Mouse (Mus musculus) forebrain, embryonic 14.5 days (tissue): ENCODE data around the gene Ddhd1. TPM values are rescaled to one million over a fixed set of nuclear protein-coding genes. Genes with fewer than 3 reads are reported as not detected.

Source experiments
- ATAC-seq: fragments of 200-750 bp; cut with Nextera tagmentation; 2 replicates; pipeline ENCODE4 v1.8.0; 2017; ENCODE audit warnings: mild to moderate bottlenecking, moderate library complexity
- DNase-seq: peaks from one replicate; pipeline ENCODE4 v3.0.0-alpha.2; 2015; ENCODE audit warnings: low spot score
- H3K27ac ChIP-seq: fragments of 300-500 bp; sonication (generic); 2 replicates; pipeline ENCODE4 v1.5.1; 2014; ENCODE audit warnings: low read depth, mild to moderate bottlenecking, control low read depth, low read length, moderate library complexity
- H3K27me3 ChIP-seq: fragments of 300-500 bp; sonication (generic); replicated peaks from 2 replicates; pipeline ENCODE4 v1.6.1; 2014; ENCODE audit warnings: low read length, control low read depth, mixed read lengths; ENCODE audit not compliant: control insufficient read depth, insufficient read depth
- H3K36me3 ChIP-seq: fragments of 300-500 bp; sonication (generic); 2 replicates; pipeline ENCODE4 v1.6.1; 2014; ENCODE audit warnings: low read length, control low read depth; ENCODE audit not compliant: control insufficient read depth, insufficient read depth
- H3K4me1 ChIP-seq: fragments of 300-500 bp; sonication (generic); 2 replicates; pipeline ENCODE4 v1.6.1; 2014; ENCODE audit warnings: antibody characterized with exemption, low read length, control low read depth; ENCODE audit not compliant: control insufficient read depth, insufficient read depth
- H3K4me2 ChIP-seq: fragments of 300-500 bp; sonication (generic); 2 replicates; pipeline ENCODE4 v1.6.1; 2014; ENCODE audit warnings: mild to moderate bottlenecking, control low read depth, low read length
- H3K4me3 ChIP-seq: fragments of 300-500 bp; sonication (generic); 2 replicates; pipeline ENCODE4 v1.5.1; 2014; ENCODE audit warnings: low read depth, low read length, control low read depth
- H3K9ac ChIP-seq: fragments of 300-500 bp; sonication (generic); 2 replicates; pipeline ENCODE4 v1.6.1; 2014; ENCODE audit warnings: mild to moderate bottlenecking, low read length, control low read depth, moderate library complexity
- H3K9me3 ChIP-seq: fragments of 300-500 bp; sonication (generic); replicated peaks from 2 replicates; pipeline ENCODE4 v1.6.1; 2016; ENCODE audit warnings: low read length, control low read depth, mixed read lengths; ENCODE audit not compliant: control insufficient read depth
- WGBS: fragments of 180-500 bp; shearing (Covaris S2); extraction: QIAGEN DNeasy Blood & Tissue Kit; methylation state at CpG from one replicate; pipeline ENCODE4 v1.1.7; 2014; 5-methylcytosine and 5-hydroxymethylcytosine counted together
- polyA plus RNA-seq: library from polyadenylated mRNA; unstranded; fragments of >200 nt; fragmentation: Nextera tagmentation; extraction: Ambion mirVana; gene quantifications from 2 replicates; pipeline ENCODE4 v1.2.1, GENCODE M21; 2014

The Ddhd1 gene
- polyA plus RNA-seq, 1 experiment from 2014 or later, result 15.5 TPM

- WGBS, result 82% methylated on average over 6 of the region's 6 CpGs
- Histone ChIP-seq H3K4me1 (no peaks in the 10 kb centered on the region), H3K27me3 (no peaks in the 10 kb centered on the region), H3K36me3 (no peaks in the 10 kb centered on the region), H3K4me3 (no peak overlapping the region), H3K9me3 (no peaks in the 10 kb centered on the region), H3K27ac (no peak overlapping the region), H3K4me2 (no peak overlapping the region), H3K9ac (no peak overlapping the region)
- no peak for ATAC-seq
- DNase-seq, result no peak
Observed at GRCm38 (mm10) chr14:45676722-45677121, 18.8 kb upstream of the Ddhd1 start.

- H3K9ac ChIP-seq, result no peak overlapping the region
- no peaks in the 10 kb centered on the region for H3K9me3 ChIP-seq
- H3K4me2 ChIP-seq, result no peak overlapping the region
- no peak for DNase-seq
- H3K27me3 ChIP-seq, result no peaks in the 10 kb centered on the region
- 79% methylated on average over 4 of the region's 4 CpGs for WGBS
- no peaks in the 10 kb centered on the region for H3K36me3 ChIP-seq
- no peak overlapping the region for H3K4me3 ChIP-seq
- H3K4me1 ChIP-seq, result no peaks in the 10 kb centered on the region
- no peak for ATAC-seq
- no peak overlapping the region for H3K27ac ChIP-seq
Observed at GRCm38 (mm10) chr14:45668325-45668724, 10.4 kb upstream of the Ddhd1 start.

- no peak overlapping the region for H3K4me2 ChIP-seq
- WGBS, result 75% methylated on average over 2 of the region's 2 CpGs
Observed at GRCm38 (mm10) chr14:45667231-45667630, 9.3 kb upstream of the Ddhd1 start.

GRCm38 (mm10) chr14:45661575-45661974 lies 3.6 kb upstream of the Ddhd1 start:
- Histone ChIP-seq H3K36me3 (no peaks in the 10 kb centered on the region), H3K4me2 (no peak overlapping the region), H3K4me1 (peaks cover 2% of the 10 kb centered on the region; the same call in 1 of the 2 replicates), H3K9me3 (no peaks in the 10 kb centered on the region), H3K4me3 (no peak overlapping the region), H3K9ac (no peak overlapping the region), H3K27me3 (no peaks in the 10 kb centered on the region), H3K27ac (no peak overlapping the region)
- WGBS, result 25% methylated on average over 5 of the region's 5 CpGs
- ATAC-seq, result no peak
- peak; percentile 14 for DNase-seq

More at GRCm38 (mm10) chr14:45667231-45667630, 9.3 kb upstream of the Ddhd1 start:
- H3K9me3 ChIP-seq, result no peaks in the 10 kb centered on the region
- no peak overlapping the region for H3K27ac ChIP-seq
- DNase-seq, result no peak
- no peak overlapping the region for H3K4me3 ChIP-seq
- no peak for ATAC-seq
- H3K27me3 ChIP-seq, result no peaks in the 10 kb centered on the region
- no peak overlapping the region for H3K9ac ChIP-seq
- H3K36me3 ChIP-seq, result no peaks in the 10 kb centered on the region
- H3K4me1 ChIP-seq, result no peaks in the 10 kb centered on the region

GRCm38 (mm10) chr14:45660315-45660714 lies 2.4 kb upstream of the Ddhd1 start:
- ATAC-seq (no peak), DNase-seq (no peak)
- Histone ChIP-seq H3K27me3 (no peaks in the 10 kb centered on the region), H3K4me1 (peaks cover 14% of the 10 kb centered on the region), H3K4me2 (no peak overlapping the region), H3K9me3 (no peaks in the 10 kb centered on the region), H3K27ac (no peak overlapping the region), H3K36me3 (no peaks in the 10 kb centered on the region), H3K9ac (no peak overlapping the region), H3K4me3 (no peak overlapping the region)
- WGBS, result 94% methylated on average over 1 of the region's 1 CpGs

- peak overlapping the region; percentile 84 for H3K4me2 ChIP-seq
- WGBS, result under 1% methylated on average over 62 of the region's 69 CpGs
- peak overlapping the region; percentile 94 for H3K27ac ChIP-seq
- no peaks in the 10 kb centered on the region for H3K27me3 ChIP-seq
- peak overlapping the region; percentile 88 for H3K9ac ChIP-seq
- H3K4me3 ChIP-seq, result peak overlapping the region; percentile 87
- DNase-seq (peak; percentile 50), ATAC-seq (peak; percentile 56)
- H3K9me3 ChIP-seq, result no peaks in the 10 kb centered on the region
- H3K4me1 ChIP-seq, result peaks cover 30% of the 10 kb centered on the region
- no peaks in the 10 kb centered on the region for H3K36me3 ChIP-seq
Observed at GRCm38 (mm10) chr14:45656831-45657640, 907 bp downstream of the Ddhd1 start.

GRCm38 (mm10) chr14:45654876-45655416 lies 3.0 kb downstream of the Ddhd1 start:
- Histone ChIP-seq H3K4me1 (peaks cover 33% of the 10 kb centered on the region), H3K9ac (no peak overlapping the region), H3K27ac (no peak overlapping the region), H3K36me3 (no peaks in the 10 kb centered on the region), H3K4me3 (no peak overlapping the region), H3K27me3 (no peaks in the 10 kb centered on the region), H3K9me3 (no peaks in the 10 kb centered on the region), H3K4me2 (peak overlapping the region; percentile 84; the same call in 1 of the 2 replicates)
- no peak for ATAC-seq
- no peak for DNase-seq
- 88% methylated on average over 13 of the region's 13 CpGs for WGBS

- Histone ChIP-seq H3K9ac (no peak overlapping the region), H3K27me3 (no peaks in the 10 kb centered on the region), H3K4me2 (no peak overlapping the region), H3K9me3 (no peaks in the 10 kb centered on the region), H3K4me1 (peaks cover 39% of the 10 kb centered on the region), H3K27ac (no peak overlapping the region), H3K36me3 (no peaks in the 10 kb centered on the region), H3K4me3 (no peak overlapping the region)
- WGBS, result 93% methylated on average over 2 of the region's 2 CpGs
- DNase-seq, result no peak
- no peak for ATAC-seq
Observed at GRCm38 (mm10) chr14:45653756-45654155, 4.2 kb downstream of the Ddhd1 start.
